Mouse (Mus musculus): ENCODE measurements at regions not wholly inside any gene's neighbourhood (a gene's known extent, or its start where the extent isn't known, plus 50 kb on each side); places are given as distances from the start of the nearest gene placed in this dataset.

- DNase-seq (ENCODE audit: low read depth, low spot score), result no peak
- 43% methylated on average over 2 of the region's 2 CpGs for WGBS
Observed at GRCm38 (mm10) chr4:95284192-95284591, 232.2 kb upstream of the Jun start.

- DNase-seq (ENCODE audit: low read depth, low spot score), result no peak
- WGBS, result 74% methylated on average over 1 of the region's 1 CpGs
Observed at GRCm38 (mm10) chr4:95284696-95285095, 232.7 kb upstream of the Jun start.

GRCm38 (mm10) chr4:95290321-95290720 is 238.3 kb upstream of the Jun start:
- DNase-seq (ENCODE audit: low read depth, low spot score), result no peak

GRCm38 (mm10) chr4:95294110-95294509 is 242.1 kb upstream of the Jun start:
- 54% methylated on average over 4 of the region's 4 CpGs for WGBS
- no peak for DNase-seq (ENCODE audit: low read depth, low spot score)

More at GRCm38 (mm10) chr4:95290321-95290720, 238.3 kb upstream of the Jun start:
- WGBS, result 63% methylated on average over 4 of the region's 4 CpGs

GRCm38 (mm10) chr4:95301907-95302306 is 249.9 kb upstream of the Jun start:
- DNase-seq (ENCODE audit: low read depth, low spot score), result no peak
- WGBS, result 99% methylated on average over 2 of the region's 2 CpGs

- DNase-seq (ENCODE audit: low read depth, low spot score), result no peak
- 50% methylated on average over 2 of the region's 2 CpGs for WGBS
Observed at GRCm38 (mm10) chr4:95303337-95303736, 251.3 kb upstream of the Jun start.

- DNase-seq (ENCODE audit: low read depth, low spot score), result no peak
- 85% methylated on average over 1 of the region's 1 CpGs for WGBS
Observed at GRCm38 (mm10) chr4:95304006-95304405, 252.0 kb upstream of the Jun start.

- 93% methylated on average over 2 of the region's 2 CpGs for WGBS
Observed at GRCm38 (mm10) chr4:95307134-95307533, 250.2 kb upstream of the Fggy start.

GRCm38 (mm10) chr4:95308469-95308895 is 248.8 kb upstream of the Fggy start:
- DNase-seq (ENCODE audit: low read depth, low spot score), result no peak
- 77% methylated on average over 5 of the region's 5 CpGs for WGBS

More at GRCm38 (mm10) chr4:95307134-95307533, 250.2 kb upstream of the Fggy start:
- DNase-seq (ENCODE audit: low read depth, low spot score), result no peak

- DNase-seq (ENCODE audit: low read depth, low spot score), result no peak
- WGBS, result 76% methylated on average over 6 of the region's 6 CpGs
Observed at GRCm38 (mm10) chr4:95310410-95310809, 246.9 kb upstream of the Fggy start.

GRCm38 (mm10) chr4:95317821-95318290 is 239.5 kb upstream of the Fggy start:
- DNase-seq (ENCODE audit: low read depth, low spot score), result no peak
- 22% methylated on average over 3 of the region's 3 CpGs for WGBS

- WGBS, result 31% methylated on average over 1 of the region's 1 CpGs
- no peak for DNase-seq (ENCODE audit: low read depth, low spot score)
Observed at GRCm38 (mm10) chr4:95318561-95318960, 238.7 kb upstream of the Fggy start.

GRCm38 (mm10) chr4:95319036-95319435 is 238.3 kb upstream of the Fggy start:
- WGBS, result 42% methylated on average over 6 of the region's 6 CpGs
- no peak for DNase-seq (ENCODE audit: low read depth, low spot score)

- DNase-seq (ENCODE audit: low read depth, low spot score), result no peak
- 82% methylated on average over 1 of the region's 1 CpGs for WGBS
Observed at GRCm38 (mm10) chr4:95325861-95326260, 231.4 kb upstream of the Fggy start.

- no peak for DNase-seq (ENCODE audit: low read depth, low spot score)
- 88% methylated on average over 2 of the region's 2 CpGs for WGBS
Observed at GRCm38 (mm10) chr4:95339822-95340221, 217.5 kb upstream of the Fggy start.

GRCm38 (mm10) chr4:95340926-95341325 is 216.4 kb upstream of the Fggy start:
- 78% methylated on average over 3 of the region's 3 CpGs for WGBS
- DNase-seq (ENCODE audit: low read depth, low spot score), result no peak

- WGBS, result 38% methylated on average over 3 of the region's 3 CpGs
- no peak for DNase-seq (ENCODE audit: low read depth, low spot score)
Observed at GRCm38 (mm10) chr4:95346722-95347197, 210.5 kb upstream of the Fggy start.

GRCm38 (mm10) chr4:95347436-95347835 is 209.9 kb upstream of the Fggy start:
- WGBS, result 95% methylated on average over 2 of the region's 2 CpGs
- no peak for DNase-seq (ENCODE audit: low read depth, low spot score)

GRCm38 (mm10) chr4:95348405-95349123 is 208.7 kb upstream of the Fggy start:
- 95% methylated on average over 4 of the region's 4 CpGs for WGBS

GRCm38 (mm10) chr4:95353894-95354319 is 203.4 kb upstream of the Fggy start:
- WGBS, result 76% methylated on average over 7 of the region's 7 CpGs
- no peak for DNase-seq (ENCODE audit: low read depth, low spot score)

More at GRCm38 (mm10) chr4:95348405-95349123, 208.7 kb upstream of the Fggy start:
- no peak for DNase-seq (ENCODE audit: low read depth, low spot score)

GRCm38 (mm10) chr4:95358674-95359073 is 198.6 kb upstream of the Fggy start:
- 96% methylated on average over 2 of the region's 2 CpGs for WGBS
- no peak for DNase-seq (ENCODE audit: low read depth, low spot score)

Measured in large intestine, adult 2 months (tissue).